Mouse (Mus musculus): ENCODE measurements at regions not wholly inside any gene's neighbourhood (a gene's known extent, or its start where the extent isn't known, plus 50 kb on each side); places are given as distances from the start of the nearest gene placed in this dataset.
"Not testable (repeated sequence)": the region's sequence is repeated elsewhere in the genome, so short reads cannot be mapped to it uniquely, and the experiment has no call there.

- no peak for DNase-seq (ENCODE audit: low spot score)
Observed at GRCm38 (mm10) chr13:99128979-99129378, 55.6 kb upstream of the Zfp366 start.

GRCm38 (mm10) chr13:99128284-99128691 lies 56.3 kb upstream of the Zfp366 start:
- DNase-seq (ENCODE audit: low spot score), result no peak

- no peak for DNase-seq (ENCODE audit: low spot score)
Observed at GRCm38 (mm10) chr13:99127716-99128115, 56.9 kb upstream of the Zfp366 start.

GRCm38 (mm10) chr13:99126971-99127370 lies 57.7 kb upstream of the Zfp366 start:
- DNase-seq (ENCODE audit: low spot score), result not testable (repeated sequence)

- DNase-seq (ENCODE audit: low spot score), result no peak
Observed at GRCm38 (mm10) chr13:99126538-99126937, 58.1 kb upstream of the Zfp366 start.

- no peak for DNase-seq (ENCODE audit: low spot score)
Observed at GRCm38 (mm10) chr13:99125946-99126345, 58.7 kb upstream of the Zfp366 start.

GRCm38 (mm10) chr13:99124894-99125570 lies 59.6 kb upstream of the Zfp366 start:
- DNase-seq (ENCODE audit: low spot score), result no peak

GRCm38 (mm10) chr13:99124141-99124540 lies 60.5 kb upstream of the Zfp366 start:
- DNase-seq (ENCODE audit: low spot score), result no peak

GRCm38 (mm10) chr13:99123476-99124140 lies 61.0 kb upstream of the Zfp366 start:
- no peak for DNase-seq (ENCODE audit: low spot score)

- DNase-seq (ENCODE audit: low spot score), result not testable (repeated sequence)
Observed at GRCm38 (mm10) chr13:99122539-99122938, 62.1 kb upstream of the Zfp366 start.

- DNase-seq (ENCODE audit: low spot score), result no peak
Observed at GRCm38 (mm10) chr13:99121096-99121495, 63.5 kb upstream of the Zfp366 start.

- no peak for DNase-seq (ENCODE audit: low spot score)
Observed at GRCm38 (mm10) chr13:99119941-99120340, 64.7 kb upstream of the Zfp366 start.

- DNase-seq (ENCODE audit: low spot score), result no peak
Observed at GRCm38 (mm10) chr13:99118901-99119300, 65.7 kb upstream of the Zfp366 start.

GRCm38 (mm10) chr13:99115541-99115940 lies 69.1 kb upstream of the Zfp366 start:
- no peak for DNase-seq (ENCODE audit: low spot score)

GRCm38 (mm10) chr13:99114565-99114964 lies 70.1 kb upstream of the Zfp366 start:
- DNase-seq (ENCODE audit: low spot score), result no peak

GRCm38 (mm10) chr13:99111736-99112386 lies 72.8 kb upstream of the Zfp366 start:
- DNase-seq (ENCODE audit: low spot score), result no peak

- DNase-seq (ENCODE audit: low spot score), result no peak
Observed at GRCm38 (mm10) chr13:99107983-99108382, 76.6 kb upstream of the Zfp366 start.

- no peak for DNase-seq (ENCODE audit: low spot score)
Observed at GRCm38 (mm10) chr13:99102089-99102681, 82.4 kb upstream of the Zfp366 start.

- DNase-seq (ENCODE audit: low spot score), result no peak
Observed at GRCm38 (mm10) chr13:99100430-99101409, 83.9 kb upstream of the Zfp366 start.

GRCm38 (mm10) chr13:99099794-99100429 lies 84.7 kb upstream of the Zfp366 start:
- DNase-seq (ENCODE audit: low spot score), result no peak

- DNase-seq (ENCODE audit: low spot score), result no peak
Observed at GRCm38 (mm10) chr13:99099226-99099625, 85.4 kb upstream of the Zfp366 start.

All from spleen, adult 12 weeks (tissue).